Mouse (Mus musculus) brain, embryonic 14.5 days (tissue): ENCODE measurements at regions not wholly inside any gene's neighbourhood (a gene's known extent, or its start where the extent isn't known, plus 50 kb on each side); places are given as distances from the start of the nearest gene placed in this dataset.

ENCODE experiments used
- CTCF ChIP-seq: fragments of 200-500 bp; IDR thresholded peaks from 2 replicates; pipeline ENCODE4 v1.5.1; 2012; ENCODE audit warnings: inconsistent platforms, mild to moderate bottlenecking, moderate library complexity, borderline replicate concordance; ENCODE audit not compliant: insufficient read depth, insufficient read length; ENCODE audit errors: extremely low read depth
- POLR2A ChIP-seq: fragments of 200-500 bp; IDR thresholded peaks from 2 replicates; pipeline ENCODE4 v1.6.1; 2012; ENCODE audit warnings: mild to moderate bottlenecking, inconsistent platforms, borderline replicate concordance; ENCODE audit not compliant: poor library complexity, insufficient read depth, insufficient read length, severe bottlenecking; ENCODE audit errors: extremely low read depth

GRCm38 (mm10) chr13:28629431-28630331, 323.8 kb downstream of the Sox4 start:
- TF ChIP-seq CTCF, result no peak
- no peak for TF ChIP-seq POLR2A
